Mouse (Mus musculus) spleen, embryonic (tissue): ENCODE measurements around the gene Ptprj.

Source experiments
- CTCF ChIA-PET: fragments of 350-600 bp; sonication (Branson Sonifier 250); formaldehyde crosslinking; loops from one replicate; lab custom pipeline; 2022; lab: Charles Lee

Ptprj gene

DNA sequence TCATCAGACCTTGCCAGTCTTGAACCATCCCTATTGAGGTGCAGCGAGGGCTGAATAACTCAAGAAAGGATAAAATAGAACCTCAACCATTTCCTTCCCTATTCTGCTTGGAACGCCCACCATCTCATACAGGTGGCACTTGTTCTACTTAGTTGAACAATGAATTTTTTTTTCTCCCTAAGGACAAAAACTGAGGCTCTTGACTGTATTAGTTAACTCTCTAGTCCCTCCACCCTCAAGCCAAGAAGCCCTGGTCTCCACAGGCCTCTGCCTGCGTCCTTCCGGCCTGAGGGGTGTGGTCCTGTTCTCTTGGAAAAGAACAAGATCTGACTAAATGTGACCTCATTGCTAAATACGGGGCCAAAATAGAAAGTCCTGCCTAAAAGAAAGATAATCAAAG, 48.4 kb downstream of the Ptprj start:
- CTCF ChIA-PET = interaction anchor here (0.6 to 0.7 kb wide), 2 partner anchors 37 to 1526 kb away, joined by 3 read pairs; no protein-coding TSS in a partner anchor

DNA sequence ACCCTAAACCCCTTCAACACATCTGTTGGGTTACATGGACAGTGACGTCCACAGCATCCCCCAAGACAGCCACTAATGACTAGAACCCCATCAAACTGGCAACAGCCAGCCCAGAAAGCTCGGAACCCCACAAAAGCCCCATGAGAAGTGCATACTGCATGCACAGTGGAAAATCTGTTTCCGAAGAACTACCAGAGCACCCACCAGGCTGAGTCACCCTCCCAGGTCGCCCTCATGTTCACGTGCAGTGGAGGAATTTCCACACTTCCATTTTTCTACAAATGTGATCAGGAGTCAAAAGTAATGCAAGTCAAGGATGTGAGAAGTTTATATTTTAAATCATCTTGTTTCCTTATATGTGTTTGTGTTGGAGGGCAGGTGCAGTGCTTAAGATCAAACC, 52.3 kb downstream of the Ptprj start:
- CTCF ChIA-PET = interaction anchor here (0.7 to 0.9 kb wide), 5 partner anchors 18 to 498 kb away, joined by 3 to 4 read pairs (median 3); no protein-coding TSS in a partner anchor

DNA sequence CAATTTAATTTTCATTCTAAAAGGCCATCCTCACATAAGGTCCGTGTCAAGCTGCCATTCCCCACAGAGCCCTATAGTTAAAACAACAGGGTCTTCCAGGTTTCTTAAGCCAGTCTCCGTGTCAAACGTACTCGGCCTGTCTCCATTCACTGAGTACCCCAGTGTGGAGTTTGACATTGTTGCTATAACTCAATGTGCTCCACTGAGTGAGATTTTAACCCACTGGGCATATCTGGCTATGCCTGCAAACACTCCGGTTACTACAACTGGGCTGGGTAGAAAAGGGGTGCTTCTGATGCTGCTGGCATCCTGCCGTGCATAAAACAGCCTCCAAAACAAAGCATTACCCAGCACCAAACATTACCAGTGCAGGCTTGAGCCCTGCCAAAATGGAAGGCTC, 53.5 kb downstream of the Ptprj start:
- CTCF ChIA-PET = interaction anchor here (0.6 kb wide), 1 partner anchor 66 kb away, joined by 8 read pairs; no protein-coding TSS in a partner anchor

DNA sequence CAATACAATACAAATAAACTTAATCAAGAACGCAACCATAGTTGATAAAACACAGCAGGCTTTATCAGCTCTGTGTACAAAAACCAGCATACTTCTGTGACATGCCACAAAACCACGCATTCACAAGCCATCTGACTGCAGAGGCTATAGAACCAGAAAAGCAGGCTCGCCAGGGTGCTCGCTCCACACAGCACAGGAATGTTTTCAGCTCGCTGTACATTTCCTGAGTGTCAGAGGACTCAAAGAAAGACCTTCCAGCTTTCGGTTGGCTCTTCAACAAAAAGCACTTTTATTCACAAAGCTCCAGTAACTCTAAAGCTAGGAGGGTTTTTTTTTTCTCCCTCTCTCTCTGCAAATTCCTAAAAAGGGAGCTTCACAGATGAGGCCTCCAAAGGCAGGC, 53.9 kb downstream of the Ptprj start:
- CTCF ChIA-PET = interaction anchor here (0.6 kb wide), 1 partner anchor 66 kb away, joined by 8 read pairs; no protein-coding TSS in a partner anchor

DNA sequence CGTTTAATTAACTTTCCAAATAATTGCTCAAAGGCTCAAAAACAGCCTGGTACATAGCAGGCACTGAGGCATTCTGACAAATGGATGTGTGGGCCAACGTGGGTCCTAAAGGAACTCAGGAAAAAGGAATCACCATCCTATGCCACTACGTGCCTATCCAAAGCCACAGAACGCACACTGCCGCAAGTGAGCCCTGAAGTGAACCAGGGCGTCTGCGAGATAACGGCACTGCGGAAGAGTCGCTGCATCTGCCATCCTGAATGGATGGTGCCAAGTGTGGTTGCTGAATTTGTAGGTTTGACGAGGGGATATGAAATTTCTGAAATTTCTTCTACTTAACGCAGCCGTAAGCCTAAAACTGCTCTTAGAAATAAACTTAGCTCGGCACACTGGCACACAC, 54.6 kb downstream of the Ptprj start:
- CTCF ChIA-PET = no interaction called here

DNA sequence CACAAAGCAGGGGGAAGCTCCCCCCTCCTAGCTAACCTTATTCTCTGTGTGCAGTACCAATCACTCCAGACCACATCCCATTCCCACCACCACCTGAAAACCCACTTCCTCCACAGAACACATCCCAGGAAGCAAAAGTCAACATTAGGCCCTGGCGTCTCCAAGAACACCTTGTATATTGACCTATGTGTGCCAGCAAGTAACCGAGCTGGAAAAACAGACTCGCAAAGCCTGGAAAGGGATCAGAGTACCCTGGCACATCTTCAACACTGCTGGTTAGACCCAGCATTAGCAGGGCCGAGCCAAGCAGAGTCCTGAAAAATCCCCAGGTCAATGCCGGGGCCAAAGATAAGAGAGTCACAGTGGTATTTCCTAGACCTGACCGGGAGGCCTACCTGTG, 58.0 kb downstream of the Ptprj start:
- CTCF ChIA-PET = interaction anchor here (0.6 kb wide), 1 partner anchor 12 kb away, joined by 3 read pairs; no protein-coding TSS in a partner anchor

DNA sequence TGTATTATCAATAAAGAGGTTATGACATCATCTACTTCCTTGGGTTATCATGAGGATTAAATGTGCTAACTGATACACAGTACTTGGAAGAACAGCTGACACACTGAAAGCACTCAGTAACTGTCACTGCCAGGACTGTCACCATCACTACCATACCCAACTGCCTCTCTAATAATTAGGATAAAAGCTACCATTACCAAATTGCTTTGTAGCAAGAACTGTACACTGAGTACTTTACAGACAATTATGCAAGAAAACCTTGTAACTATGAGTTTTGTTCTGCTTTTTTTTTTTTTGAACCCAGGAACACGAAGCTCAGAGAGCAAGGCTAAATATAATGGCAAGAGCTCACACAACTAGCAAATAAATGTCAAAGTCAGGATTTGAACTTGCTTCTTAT, 58.5 kb downstream of the Ptprj start:
- CTCF ChIA-PET = interaction anchor here (0.6 kb wide), 1 partner anchor 11 kb away, joined by 3 read pairs; no protein-coding TSS in a partner anchor

DNA sequence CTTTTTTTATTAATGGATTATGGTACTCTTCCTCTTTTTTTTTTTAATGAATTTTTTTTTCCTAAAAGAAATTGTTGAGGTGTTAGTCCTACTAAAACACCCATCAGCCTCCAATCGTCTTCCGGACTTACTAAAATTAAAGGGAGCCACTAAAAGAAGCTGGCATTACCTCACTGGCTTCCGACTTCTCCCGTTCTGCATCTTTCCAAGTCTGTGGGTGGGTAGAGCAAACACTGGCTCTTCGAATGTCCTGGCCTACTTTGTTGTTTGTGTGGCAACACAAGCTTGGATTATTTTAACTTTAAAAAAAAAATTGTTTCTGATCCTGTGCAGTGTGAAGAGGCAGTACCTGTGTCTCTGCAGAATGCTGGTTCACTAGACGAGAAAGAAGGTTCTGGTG, 62.2 kb downstream of the Ptprj start:
- CTCF ChIA-PET = no interaction called here

DNA sequence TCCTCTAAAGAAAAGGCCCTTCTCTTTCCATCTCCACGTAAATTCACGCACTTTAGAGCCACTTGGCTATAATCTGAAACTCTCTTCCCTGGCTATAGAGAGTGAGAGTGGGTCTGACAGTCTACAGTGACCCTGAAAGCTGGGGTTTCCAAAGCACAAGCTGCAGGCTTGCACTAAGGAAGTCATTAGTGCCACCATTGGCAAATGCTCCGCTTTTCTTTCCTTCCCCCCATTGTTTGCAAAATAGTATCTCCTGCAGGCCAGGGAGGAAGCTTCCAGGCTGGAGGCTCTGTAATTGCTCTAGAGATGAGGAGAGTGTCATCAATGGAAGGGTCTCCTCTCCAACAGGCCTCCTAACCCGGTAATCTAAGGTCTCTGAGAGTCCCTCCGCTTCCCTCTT, 65.5 kb downstream of the Ptprj start:
- CTCF ChIA-PET = no interaction called here

DNA sequence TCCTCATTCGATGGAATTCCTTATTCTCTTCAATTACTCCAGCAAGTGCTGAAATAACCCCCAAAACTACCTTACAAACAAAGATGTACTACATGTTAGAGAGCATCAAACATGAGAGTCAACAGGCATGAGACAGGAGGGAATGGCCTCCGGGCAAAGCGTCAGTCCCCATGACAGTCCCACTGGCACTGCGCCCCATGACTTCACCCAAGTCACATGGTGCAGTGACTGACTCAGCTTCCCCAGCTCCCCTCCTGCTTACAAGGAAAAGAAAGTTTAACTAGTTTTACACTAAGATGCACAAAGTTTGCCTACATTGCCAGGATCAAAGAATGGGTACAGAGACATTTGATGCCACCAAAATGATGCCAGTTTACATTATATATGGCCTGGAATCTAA, 71.2 kb downstream of the Ptprj start:
- CTCF ChIA-PET = no interaction called here

DNA sequence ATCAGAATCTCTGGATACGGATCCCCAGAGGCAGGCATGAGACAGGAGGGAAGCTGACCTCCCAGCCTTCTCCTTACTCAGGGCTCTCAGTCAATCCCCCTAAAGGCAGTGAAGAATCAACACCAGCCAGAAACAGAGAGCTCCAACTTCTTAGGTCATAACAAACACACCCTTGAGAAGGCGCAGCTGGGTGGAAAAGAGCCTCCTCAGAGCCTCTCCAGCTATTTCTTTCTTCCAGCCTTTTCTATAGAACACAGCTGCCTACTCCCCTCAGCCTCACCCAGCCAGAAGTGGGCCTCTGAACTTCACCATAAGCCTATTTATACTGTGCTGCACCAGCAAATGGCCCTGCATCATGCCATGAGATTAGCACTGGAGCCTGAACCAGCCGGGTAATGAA, 74.3 kb downstream of the Ptprj start:
- CTCF ChIA-PET = no interaction called here

DNA sequence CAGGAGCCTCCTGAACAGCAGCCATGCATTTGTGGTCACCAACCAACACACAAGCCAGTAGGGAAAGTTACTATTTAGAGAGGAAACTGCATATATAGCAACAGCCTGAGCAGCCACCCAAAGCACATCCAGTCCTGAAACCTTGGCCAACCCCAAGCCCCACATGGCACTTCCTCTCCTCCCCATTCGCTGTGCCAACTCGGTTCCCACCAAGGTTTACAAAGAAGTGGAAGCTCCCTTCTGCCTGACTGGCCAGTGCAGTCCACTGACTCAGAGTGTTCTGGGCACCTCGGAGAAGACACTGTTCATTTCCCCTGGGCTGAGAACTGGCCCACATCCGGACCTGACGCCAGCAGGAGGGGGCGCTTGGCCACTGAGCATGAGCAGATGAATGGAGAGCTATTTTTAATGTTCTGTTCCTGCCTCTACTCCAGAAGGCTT, 75.7 kb downstream of the Ptprj start:
- CTCF ChIA-PET = interaction anchor here (0.8 to 1.6 kb wide), 3 partner anchors 13 to 53 kb away, joined by 3 to 6 read pairs (median 3); no protein-coding TSS in a partner anchor

DNA sequence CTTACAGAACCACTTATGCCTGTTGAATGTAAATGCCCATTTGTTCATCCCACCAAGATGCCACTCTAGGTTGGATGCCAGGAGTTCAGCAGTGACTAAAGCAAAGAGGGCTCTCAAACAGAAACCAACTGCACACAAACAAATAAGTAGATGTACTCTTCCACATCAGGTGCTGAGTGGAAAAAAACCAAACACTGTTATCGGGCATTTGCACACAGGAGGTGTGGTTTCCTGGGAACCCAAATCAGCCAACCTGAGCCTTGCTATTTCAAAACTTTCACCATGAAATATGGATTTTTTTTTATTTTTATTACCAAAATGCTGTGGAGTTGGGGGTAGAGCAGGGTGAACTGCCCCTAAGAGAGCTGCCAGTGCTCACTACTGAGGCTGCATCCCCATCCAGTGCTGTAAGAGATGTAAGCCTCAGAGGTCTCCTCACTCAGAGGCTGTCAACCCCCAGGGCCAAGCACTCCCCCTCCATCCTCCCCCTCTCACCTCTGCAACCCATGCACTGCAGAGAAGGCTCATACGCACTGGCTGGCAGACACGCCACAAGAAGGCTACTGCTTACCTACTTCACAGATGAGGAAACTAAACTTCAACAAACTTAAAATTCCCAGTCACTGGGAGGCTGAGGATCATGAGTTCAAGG, 77.1 kb downstream of the Ptprj start:
- CTCF ChIA-PET = interaction anchor here (0.6 to 1.2 kb wide), 3 partner anchors 25 to 80 kb away, joined by 3 read pairs; no protein-coding TSS in a partner anchor

DNA sequence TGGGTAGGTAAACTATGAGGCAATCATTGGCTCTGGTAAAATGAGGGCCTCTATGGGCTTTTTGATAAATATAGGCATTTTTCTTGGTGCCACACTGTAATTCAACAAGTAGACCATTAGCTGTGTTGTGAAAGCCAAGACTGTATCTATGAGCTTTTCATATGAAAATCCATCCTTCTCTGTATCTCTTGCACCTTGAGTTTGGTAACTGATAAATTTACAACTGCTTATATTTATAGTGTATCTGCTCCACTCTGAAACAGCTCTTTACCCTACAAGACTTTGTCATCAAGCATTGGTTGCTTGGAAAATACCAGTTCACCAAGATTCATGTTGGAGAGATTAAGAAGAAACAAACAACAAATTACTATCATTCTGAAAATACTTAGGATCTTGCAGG, 77.7 kb downstream of the Ptprj start:
- CTCF ChIA-PET = interaction anchor here (0.6 kb wide), 1 partner anchor 443 kb away, joined by 11 read pairs; no protein-coding TSS in a partner anchor

DNA sequence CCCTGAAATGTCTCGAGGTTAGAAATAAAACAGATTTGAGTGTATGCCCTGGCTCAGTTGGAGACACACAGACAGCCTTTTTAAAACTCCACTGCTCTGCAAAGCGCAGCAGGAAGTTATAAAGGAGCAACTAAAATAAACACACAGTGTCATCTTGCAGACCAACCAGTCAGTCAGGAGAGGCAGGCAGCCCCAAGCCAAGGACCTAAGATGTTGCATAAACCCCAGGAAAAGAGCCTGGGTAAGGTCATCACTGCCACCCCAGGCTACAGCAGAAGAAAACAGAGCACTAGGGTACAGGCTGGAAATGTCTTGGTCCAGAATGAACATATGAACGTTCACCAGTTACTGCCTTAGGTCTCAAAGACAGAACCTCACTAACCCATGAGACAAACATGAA, 78.7 kb downstream of the Ptprj start:
- CTCF ChIA-PET = no interaction called here

DNA sequence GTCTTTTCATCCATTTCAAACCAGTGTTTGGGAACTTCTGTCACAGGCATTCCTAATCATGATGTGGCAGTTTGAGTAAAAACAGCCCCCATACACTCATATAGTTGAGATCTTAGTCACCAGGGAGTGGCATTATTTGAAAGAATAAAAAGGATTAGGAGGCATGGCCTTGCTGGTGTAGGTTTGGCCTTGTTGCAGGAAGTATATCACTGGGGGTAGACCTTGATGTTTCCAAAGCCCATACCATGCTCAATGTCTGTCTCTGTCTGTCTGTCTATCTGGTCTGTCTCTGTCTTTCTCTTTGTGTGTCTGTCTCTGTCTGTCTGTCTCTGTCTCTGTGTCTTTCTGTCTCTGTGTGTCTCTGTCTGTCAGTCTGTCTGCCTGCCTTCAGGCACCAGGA, 79.6 kb downstream of the Ptprj start:
- CTCF ChIA-PET = no interaction called here

DNA sequence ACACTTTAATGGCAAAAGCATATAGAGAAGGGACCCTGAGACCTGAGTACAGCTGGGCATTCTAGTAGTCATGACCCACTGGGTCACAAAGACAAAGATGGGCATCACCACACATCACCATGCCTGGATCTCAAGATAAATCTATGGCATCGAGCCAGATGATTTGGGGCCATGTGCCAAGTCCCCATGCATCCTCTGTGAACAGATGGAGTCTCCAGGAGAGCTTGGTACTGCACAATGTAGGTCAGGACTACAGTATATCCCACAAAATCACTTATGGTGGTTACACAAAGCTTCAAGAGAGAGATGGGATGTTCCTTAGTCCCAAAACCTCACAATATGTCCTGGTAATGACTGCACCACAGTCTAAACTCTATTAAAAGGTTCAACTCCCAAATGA, 81.4 kb downstream of the Ptprj start:
- CTCF ChIA-PET = interaction anchor here (0.6 kb wide), 1 partner anchor 12 kb away, joined by 5 read pairs; no protein-coding TSS in a partner anchor

DNA sequence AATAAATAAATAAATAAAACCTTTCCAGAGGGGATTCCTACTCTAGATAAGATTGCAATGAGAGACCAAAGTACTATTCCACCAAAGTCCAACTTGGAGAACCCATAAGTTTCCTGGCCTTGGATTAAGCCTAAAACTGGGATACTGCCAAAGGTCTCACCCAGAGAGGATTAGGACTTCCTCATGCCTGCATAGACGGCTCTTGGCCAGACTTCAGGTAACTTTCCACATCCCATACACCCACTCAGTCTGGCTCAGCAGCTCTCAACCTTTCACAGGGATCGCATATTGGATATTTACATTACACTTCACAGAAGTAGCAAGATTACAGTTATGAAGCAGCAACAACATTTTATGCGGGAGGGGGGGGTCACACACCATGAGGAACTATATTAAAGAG, 82.9 kb downstream of the Ptprj start:
- CTCF ChIA-PET = no interaction called here

DNA sequence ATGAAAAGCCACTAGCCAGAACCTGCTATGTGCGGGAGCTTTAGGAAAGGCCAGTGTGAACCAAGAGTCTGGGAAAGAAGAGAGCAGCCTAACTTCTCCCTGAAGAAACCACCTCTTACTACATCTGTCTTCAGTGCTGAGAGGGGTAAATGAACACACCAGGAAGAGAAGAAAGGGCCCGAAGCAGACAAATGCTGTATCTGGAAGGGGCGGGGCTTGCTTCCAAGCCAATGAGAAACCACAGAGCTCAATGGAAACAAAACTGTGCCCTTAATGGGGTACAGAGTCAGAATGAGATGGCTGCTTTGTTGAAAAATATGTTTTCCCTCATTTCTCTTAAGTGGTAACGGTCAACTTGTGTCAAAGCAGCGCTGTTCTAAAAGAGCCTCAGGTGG, 83.8 kb downstream of the Ptprj start:
- CTCF ChIA-PET = no interaction called here

DNA sequence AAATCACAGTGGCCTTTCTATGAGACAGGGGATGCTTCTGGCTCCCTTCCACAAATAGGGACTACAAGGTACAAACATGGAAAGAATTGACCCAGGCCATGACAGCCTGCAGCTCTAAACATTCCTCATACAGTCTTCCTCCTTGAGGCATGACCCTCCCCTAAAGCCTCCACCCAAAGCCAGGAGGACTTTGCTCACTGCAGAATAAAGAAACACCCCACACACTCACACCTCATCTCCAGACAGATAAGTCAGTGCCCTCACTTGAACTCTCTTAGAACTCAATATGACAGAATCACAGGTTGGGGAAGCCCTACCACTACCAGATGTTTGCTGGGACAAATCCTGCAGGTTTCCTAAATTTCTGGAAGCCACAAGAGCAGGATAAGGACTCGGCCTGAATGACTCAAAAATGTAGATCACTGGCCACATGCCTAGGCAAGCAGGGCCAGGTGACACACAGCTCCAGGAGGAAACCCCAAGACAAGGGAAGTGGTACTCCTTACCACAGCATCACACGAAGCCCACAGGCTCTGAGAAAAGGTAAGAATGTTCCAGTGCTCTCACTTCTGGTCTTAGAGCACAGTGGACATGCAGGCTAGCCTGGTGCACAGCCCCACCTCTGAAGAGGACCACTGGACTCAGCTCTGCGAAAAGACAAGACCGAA, 84.3 kb downstream of the Ptprj start:
- CTCF ChIA-PET = no interaction called here

DNA sequence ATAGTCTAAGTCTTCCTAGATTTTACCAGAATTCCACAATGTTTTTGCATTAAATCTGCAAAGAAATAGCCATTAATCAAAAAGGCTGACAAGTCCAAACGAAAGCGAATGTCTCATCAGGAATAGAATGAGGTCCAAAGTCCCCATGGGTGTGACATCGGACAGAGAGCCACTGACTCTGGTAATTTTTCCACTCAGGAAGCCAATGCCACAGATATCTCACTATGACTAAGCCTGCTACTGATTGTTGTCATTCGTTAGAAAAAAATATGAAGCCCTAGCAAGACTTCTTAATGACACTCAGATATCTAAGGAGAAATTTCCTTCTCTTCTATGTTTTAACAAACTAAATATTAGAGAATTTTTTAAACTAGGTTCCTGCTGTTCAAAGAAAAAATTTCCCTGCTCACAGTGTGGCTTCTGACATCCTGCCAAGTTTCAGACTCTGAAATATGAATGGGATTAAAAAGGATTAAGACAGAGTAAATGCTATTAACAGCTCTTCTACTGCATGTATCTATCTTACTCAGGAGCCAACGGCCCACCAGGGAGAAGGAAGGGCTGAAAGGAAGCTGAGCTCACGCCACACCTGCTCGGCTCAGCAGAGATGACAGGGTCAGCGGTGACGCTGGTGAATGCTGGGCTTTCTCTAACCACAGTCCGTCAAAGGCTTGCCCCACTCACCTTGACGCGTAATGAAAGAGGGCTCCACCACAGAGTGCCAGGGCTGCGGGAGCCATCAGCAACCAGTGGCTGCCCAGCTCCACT, 90.0 kb downstream of the Ptprj start:
- CTCF ChIA-PET = interaction anchor here (0.8 to 1.4 kb wide), 3 partner anchors 9 to 15 kb away, joined by 3 to 10 read pairs (median 3); no protein-coding TSS in a partner anchor

DNA sequence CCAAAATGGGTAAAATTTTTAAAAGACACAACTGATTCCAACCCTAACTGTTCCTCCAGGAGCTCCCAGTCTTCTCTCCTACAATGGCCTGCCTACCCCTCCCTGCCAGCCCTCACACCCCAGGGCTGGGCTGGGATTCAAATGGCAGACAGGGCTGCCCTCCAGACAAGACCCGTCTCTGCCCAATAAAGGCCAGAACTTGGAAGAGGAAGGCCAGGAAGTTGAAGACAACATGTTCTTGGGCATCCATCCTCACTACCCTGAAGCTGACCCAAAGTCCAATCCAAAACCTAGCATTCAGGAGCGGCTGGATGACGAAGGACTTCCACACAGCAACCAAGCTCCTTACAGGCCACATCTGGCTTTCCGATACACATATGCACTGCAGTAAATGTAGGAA, 90.6 kb downstream of the Ptprj start:
- CTCF ChIA-PET = no interaction called here
